Mouse (Mus musculus) mouse trophoblast stem cell (cell line): ENCODE data around the gene Gm4559.
"Not testable (repeated sequence)": the region's sequence is repeated elsewhere in the genome, so short reads cannot be mapped to it uniquely, and the experiment has no call there.

Source experiments
- in situ Hi-C, 2 experiments: fragments of 300-500 bp; cut with MseI, MboI; formaldehyde crosslinking; loops; 2 replicates in 1 of 2; 3 replicates in 1 of 2; pipeline ENCODE4 v1.15.1; 2025

Gene Gm4559

DNA sequence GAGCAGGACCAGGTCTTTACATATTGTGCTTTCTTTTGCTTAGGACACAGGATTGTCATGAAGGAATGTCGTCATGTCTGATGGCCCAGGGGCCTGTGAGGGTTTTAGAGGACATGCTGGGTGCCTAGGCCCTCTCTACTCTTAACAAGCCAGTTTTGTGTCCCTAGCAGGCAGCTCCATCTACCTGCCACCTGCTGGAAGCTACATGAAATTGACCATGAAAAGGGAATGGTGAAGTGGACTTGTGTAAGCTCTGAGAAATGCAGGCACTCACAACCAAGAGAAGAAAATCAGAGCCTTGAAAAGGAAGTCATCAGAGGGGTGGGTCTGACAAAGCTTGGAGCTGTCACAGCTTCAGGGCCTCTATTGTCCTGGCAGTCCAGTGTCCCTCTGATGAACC lies 5.1 kb upstream of the Gm4559 start:
- in situ Hi-C loops, result not testable (repeated sequence)

- in situ Hi-C loops, result not testable (repeated sequence)
Observed at GRCm38 (mm10) chr7:142278183-142278582, 4.0 kb upstream of the Gm4559 start.

DNA sequence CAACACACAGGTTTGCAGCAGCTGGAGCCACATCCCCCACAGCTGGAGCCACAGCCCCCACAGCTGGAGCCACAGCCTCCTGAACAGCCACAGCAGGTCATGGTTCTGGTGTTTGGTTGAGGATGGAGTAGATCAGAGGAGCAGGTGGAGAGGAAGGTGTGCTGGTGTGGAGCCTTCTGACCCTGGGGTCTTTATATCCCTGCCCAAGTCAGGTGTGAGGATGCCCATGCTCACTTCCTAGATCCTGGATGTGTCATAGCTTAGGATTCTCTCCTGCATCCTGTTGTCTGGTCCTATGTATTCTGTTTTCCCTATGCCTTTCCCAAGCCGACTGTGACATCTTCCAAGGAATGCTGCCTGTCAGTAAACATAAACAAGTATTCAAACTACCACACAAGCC lies 15.9 kb downstream of the Gm4559 start, which contains the start of gene Gm2431:
Gene Gm2431, minus strand, starts transcription at position 101 of the 400 bp plus-strand sequence.
- in situ Hi-C loops, result not testable (repeated sequence)

- in situ Hi-C loops, result no loop called here
Observed at GRCm38 (mm10) chr7:142255517-142255916, 18.6 kb downstream of the Gm4559 start.

DNA sequence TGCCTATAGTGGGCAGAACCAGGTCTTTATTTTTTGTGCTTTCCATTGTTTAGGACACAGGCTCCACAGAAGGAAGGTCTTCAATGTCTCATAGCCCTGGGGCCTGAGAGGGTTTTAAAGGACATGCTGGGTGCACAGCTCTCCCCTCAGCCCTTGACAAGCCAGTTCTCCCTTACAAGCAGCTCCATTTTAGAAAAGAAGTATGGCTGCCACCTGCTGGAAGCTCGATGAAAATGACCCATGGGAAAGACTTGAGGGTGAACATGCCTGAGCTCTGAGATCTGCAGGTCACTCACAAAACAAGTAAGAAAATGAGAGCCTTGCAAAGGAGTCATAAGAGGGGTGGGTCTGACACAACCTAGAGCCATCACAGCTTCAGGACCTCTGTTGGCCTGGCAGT lies 24.3 kb downstream of the Gm4559 start:
- in situ Hi-C loops, result loop anchor here in 1 of 2 experiments (10.0 kb wide), 1 partner anchor 105 kb away; the partner anchor contains the start of gene Gm45337

DNA sequence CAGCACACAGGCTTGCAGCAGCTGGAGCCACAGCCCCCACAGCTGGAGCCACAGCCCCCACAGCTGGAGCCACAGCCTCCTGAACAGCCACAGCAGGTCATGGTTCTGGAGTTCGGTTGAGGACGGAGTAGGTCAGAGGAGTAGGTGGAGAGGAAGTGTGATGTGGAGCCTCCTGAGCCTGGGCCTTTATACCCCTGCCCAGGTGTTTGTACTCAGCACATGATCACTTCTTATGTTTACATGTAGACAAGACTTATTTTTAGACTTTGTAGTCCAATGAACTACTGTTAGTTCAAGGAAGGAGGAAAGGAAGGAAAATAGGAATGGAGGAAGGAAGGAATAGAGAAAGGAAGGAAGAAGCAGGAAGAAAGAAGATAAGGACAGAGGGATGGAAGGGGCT lies 33.2 kb downstream of the Gm4559 start, which contains the start of gene Gm40460:
Gene Gm40460, minus strand, starts transcription at position 101 of the 400 bp plus-strand sequence.
- in situ Hi-C loops, result loop anchor here in 1 of 2 experiments (10.0 kb wide), 1 partner anchor 96 kb away; the partner anchor contains the start of gene Gm45337

DNA sequence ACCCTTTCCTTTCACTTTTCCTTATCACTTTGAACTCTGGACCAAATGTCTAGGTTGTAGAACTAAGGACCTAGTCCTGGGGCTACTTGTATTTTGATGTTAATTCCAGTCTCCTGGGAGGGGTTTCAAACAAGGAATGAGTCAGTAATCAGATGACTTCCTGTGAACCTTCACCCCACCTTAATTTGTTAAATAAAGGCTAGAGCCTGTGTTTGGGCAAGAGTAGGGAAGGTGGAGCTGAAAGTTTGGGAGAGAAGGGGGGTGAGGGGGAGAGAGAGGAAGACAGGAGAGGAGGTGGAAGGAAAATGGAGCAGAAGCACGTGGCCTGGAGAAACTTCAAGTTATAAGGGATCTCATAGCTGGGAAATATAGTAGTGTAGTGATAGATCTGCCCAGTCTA lies 42.6 kb downstream of the Gm4559 start:
- in situ Hi-C loops, result no loop called here

DNA sequence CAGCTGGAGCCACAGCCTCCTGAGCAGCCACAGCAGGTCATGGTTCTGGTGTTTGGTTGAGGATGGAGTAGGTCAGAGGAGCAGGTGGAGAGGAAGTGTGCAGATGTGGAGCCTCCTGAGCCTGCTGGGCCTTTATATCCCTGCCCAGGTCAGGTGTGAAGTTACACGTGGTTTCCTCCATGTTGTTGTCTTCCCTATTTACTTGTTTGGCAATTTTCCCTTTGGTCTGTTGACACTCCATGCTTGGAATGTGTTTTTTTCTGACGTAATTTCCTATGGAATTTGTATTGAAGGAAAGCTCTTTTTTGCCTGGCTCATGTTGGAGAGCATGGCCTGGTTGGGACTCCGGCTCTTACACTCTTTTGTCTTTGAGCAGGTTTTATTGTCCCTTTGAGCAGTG lies 44.3 kb downstream of the Gm4559 start, which contains the start of gene Krtap5-5:
Gene Krtap5-5, minus strand, starts transcription at position 101 of the 400 bp plus-strand sequence.
- in situ Hi-C loops, result not testable (repeated sequence)

DNA sequence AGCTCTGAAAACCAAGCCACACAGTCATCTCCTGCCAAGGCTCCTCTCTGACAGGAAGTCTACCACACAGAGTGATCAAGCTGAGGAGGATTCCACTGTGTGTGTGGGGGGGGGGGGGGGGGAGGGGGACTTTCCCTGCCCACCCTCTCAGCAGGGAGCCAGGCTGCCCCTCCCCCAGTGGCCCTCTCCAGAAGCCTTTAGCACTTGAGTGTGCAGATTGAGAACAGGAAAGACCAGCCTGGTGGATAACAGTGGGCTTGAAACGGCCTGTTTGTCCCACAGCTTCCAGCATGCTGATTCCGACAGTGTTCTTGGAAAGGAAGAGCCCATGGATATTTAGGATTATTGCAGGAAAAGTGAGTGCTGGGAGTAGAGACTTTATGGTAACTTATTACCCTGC lies 49.6 kb downstream of the Gm4559 start:
- in situ Hi-C loops, result no loop called here
